Mouse (Mus musculus) neural tube, embryonic 15.5 days (tissue): ENCODE measurements at regions not wholly inside any gene's neighbourhood (a gene's known extent, or its start where the extent isn't known, plus 50 kb on each side); places are given as distances from the start of the nearest gene placed in this dataset.

Source experiments
- ATAC-seq: fragments of 200-750 bp; cut with Nextera tagmentation; 2 replicates; pipeline ENCODE4 v1.8.0; 2017; ENCODE audit warnings: mild to moderate bottlenecking, moderate TSS enrichment, moderate library complexity; ENCODE audit not compliant: low FRiP score
- H3K27ac ChIP-seq: fragments of 300-500 bp; sonication (generic); replicated peaks from 2 replicates; pipeline ENCODE4 v1.5.1; 2015; ENCODE audit warnings: mild to moderate bottlenecking, inconsistent platforms
- H3K27me3 ChIP-seq: fragments of 300-500 bp; sonication (generic); replicated peaks from 2 replicates; pipeline ENCODE4 v1.6.1; 2015; ENCODE audit warnings: inconsistent platforms
- H3K36me3 ChIP-seq: fragments of 300-500 bp; sonication (generic); 2 replicates; pipeline ENCODE4 v1.6.1; 2015; ENCODE audit warnings: inconsistent platforms
- H3K4me1 ChIP-seq: fragments of 300-500 bp; sonication (generic); 2 replicates; pipeline ENCODE4 v1.6.1; 2015; ENCODE audit warnings: inconsistent platforms
- H3K4me2 ChIP-seq: fragments of 300-500 bp; sonication (generic); 2 replicates; pipeline ENCODE4 v1.6.1; 2015; ENCODE audit warnings: inconsistent platforms, mild to moderate bottlenecking, moderate library complexity
- H3K4me3 ChIP-seq: fragments of 300-500 bp; sonication (generic); replicated peaks from 2 replicates; pipeline ENCODE4 v1.5.1; 2015; ENCODE audit warnings: mild to moderate bottlenecking, inconsistent platforms
- H3K9ac ChIP-seq: fragments of 300-500 bp; sonication (generic); replicated peaks from 2 replicates; pipeline ENCODE4 v1.6.1; 2015; ENCODE audit warnings: mild to moderate bottlenecking, inconsistent platforms
- H3K9me3 ChIP-seq: fragments of 300-500 bp; sonication (generic); replicated peaks from 2 replicates; pipeline ENCODE4 v1.6.1; 2016; ENCODE audit warnings: inconsistent platforms
- WGBS: fragments of 180-500 bp; shearing (Covaris S2); methylation state at CpG from one replicate; pipeline ENCODE4 v1.1.7; 2015; ENCODE audit warnings: mixed read lengths; 5-methylcytosine and 5-hydroxymethylcytosine counted together

- Histone ChIP-seq H3K9ac (no peak overlapping the region), H3K4me3 (no peak overlapping the region), H3K27ac (no peak overlapping the region), H3K4me2 (no peak overlapping the region), H3K27me3 (no peaks in the 10 kb centered on the region), H3K36me3 (no peaks in the 10 kb centered on the region), H3K4me1 (no peaks in the 10 kb centered on the region), H3K9me3 (no peaks in the 10 kb centered on the region)
- ATAC-seq: no peak
- WGBS: 90% methylated on average over 4 of the region's 4 CpGs
These were observed 102.3 kb upstream of the Mylip start for GRCm38 (mm10) chr13:45287217-45287616.

DNA sequence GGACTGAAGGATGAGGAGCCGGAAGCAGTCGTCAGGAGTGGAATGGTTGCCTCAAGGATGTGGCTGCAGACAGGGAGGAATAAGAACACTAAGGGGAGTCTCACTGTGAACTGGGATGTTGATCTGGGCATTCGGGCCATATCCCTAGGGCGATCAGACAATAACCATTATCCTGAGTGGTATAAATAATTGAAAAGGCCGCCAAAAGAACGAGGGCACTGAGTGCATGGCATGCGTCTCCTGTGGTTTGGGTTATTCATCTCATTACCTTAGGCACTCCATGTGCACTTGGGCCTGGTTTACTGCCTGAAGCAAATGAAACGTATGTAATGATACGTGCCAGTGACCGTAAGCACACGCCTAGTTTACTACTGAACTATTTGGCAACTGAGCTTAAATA, 99.6 kb upstream of the Mylip start:
- no peak overlapping the region for H3K9ac ChIP-seq
- no peak for ATAC-seq
- no peaks in the 10 kb centered on the region for H3K36me3 ChIP-seq
- no peaks in the 10 kb centered on the region for H3K9me3 ChIP-seq
- no peak overlapping the region for H3K27ac ChIP-seq
- 50% methylated on average over 11 of the region's 11 CpGs for WGBS
- no peak overlapping the region for H3K4me2 ChIP-seq
- H3K4me3 ChIP-seq: no peak overlapping the region
- H3K4me1 ChIP-seq: no peaks in the 10 kb centered on the region
- no peaks in the 10 kb centered on the region for H3K27me3 ChIP-seq

DNA sequence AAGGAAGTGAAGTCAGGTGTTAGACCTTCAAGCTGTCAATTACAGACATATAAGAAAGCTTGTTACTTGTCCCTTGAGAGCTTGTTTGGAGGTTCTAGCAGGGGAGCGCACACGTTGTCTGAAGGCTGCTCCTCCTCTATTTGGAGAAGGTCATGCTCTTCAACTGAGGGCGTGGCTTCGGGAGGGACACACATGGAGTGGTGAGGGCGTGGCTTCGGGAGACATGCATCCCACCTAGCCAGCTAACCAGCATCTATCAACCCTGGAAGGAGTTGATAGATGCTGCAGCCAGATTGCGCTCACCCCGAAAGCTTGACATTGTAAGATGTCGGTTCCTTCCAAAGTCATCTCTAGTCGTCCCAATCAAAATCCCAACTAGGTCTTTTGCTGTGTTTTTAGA, 94.9 kb upstream of the Mylip start:
- no peak for ATAC-seq
- no peaks in the 10 kb centered on the region for H3K36me3 ChIP-seq
- no peak overlapping the region for H3K27ac ChIP-seq
- WGBS: 90% methylated on average over 10 of the region's 10 CpGs
- H3K4me3 ChIP-seq: no peak overlapping the region
- H3K4me2 ChIP-seq: no peak overlapping the region
- H3K9me3 ChIP-seq: no peaks in the 10 kb centered on the region
- H3K27me3 ChIP-seq: no peaks in the 10 kb centered on the region
- H3K9ac ChIP-seq: no peak overlapping the region
- no peaks in the 10 kb centered on the region for H3K4me1 ChIP-seq

DNA sequence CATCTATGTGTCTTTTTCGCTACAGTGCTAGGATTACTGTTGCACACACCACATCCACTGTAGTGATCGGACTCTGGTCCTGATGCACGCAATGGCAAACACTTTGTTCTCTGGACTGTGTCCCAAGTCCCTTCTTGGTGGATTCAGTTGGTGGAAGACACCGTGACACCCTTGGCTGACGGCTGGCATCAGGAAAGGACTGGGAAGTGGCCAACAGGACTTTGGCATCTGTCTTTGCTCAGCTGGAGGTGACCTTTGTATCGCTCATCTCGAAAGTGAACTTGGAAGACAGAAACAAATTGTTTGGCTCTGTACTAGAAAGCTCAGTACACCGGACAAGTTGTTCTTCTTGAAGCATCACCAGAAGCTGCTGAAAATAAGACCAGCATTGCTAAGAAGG, 88.9 kb upstream of the Mylip start:
- no peaks in the 10 kb centered on the region for H3K27me3 ChIP-seq
- no peaks in the 10 kb centered on the region for H3K36me3 ChIP-seq
- H3K9ac ChIP-seq: no peak overlapping the region
- ATAC-seq: no peak
- no peak overlapping the region for H3K27ac ChIP-seq
- H3K4me1 ChIP-seq: no peaks in the 10 kb centered on the region
- 94% methylated on average over 8 of the region's 8 CpGs for WGBS
- H3K9me3 ChIP-seq: no peaks in the 10 kb centered on the region
- no peak overlapping the region for H3K4me2 ChIP-seq
- H3K4me3 ChIP-seq: no peak overlapping the region

DNA sequence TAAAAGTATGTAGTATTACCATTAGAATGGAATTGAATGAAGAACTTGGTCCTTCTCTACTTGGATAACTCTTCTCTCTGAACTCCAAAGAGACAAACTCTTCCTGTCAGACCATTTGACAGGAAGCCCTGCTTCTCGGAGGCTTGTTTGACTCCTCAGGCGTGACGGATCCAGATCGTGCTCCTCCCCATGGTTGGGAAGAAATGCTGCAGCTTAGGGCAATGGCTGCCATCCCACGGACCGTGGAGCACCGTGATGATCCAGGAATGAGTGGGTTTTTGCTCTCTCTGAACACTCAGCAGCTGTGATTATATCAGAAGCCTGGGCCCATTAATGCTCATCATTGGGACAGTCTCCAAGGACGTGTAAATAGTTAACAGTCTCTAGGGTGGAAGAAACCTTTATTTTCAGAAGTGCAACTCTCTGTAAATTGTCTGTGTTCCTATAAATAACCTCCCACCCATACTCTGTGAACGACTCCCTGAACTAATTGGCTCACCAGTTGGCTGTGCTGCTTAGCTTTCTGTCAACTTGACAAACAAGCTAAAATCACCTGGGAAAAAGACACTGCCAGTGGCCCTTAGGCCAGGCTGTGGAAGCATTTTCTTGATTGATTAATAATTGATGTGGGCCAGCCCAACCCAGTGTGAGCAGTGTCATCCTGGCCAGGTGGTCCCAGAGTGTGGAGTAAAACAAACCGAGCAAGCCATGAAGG, 88.2 kb upstream of the Mylip start:
- no peak for ATAC-seq

GRCm38 (mm10) chr13:45302796-45303195, 86.7 kb upstream of the Mylip start:
- Histone ChIP-seq H3K4me3 (no peak overlapping the region), H3K4me2 (no peak overlapping the region), H3K9ac (no peak overlapping the region), H3K27me3 (no peaks in the 10 kb centered on the region), H3K36me3 (no peaks in the 10 kb centered on the region), H3K27ac (no peak overlapping the region), H3K9me3 (no peaks in the 10 kb centered on the region), H3K4me1 (no peaks in the 10 kb centered on the region)
- WGBS: 57% methylated on average over 6 of the region's 6 CpGs
- no peak for ATAC-seq

More for the DNA sequence above, 88.2 kb upstream of the Mylip start:
- Histone ChIP-seq H3K9me3 (no peaks in the 10 kb centered on the region), H3K4me2 (no peak overlapping the region), H3K4me1 (no peaks in the 10 kb centered on the region), H3K4me3 (no peak overlapping the region), H3K27me3 (no peaks in the 10 kb centered on the region), H3K36me3 (no peaks in the 10 kb centered on the region), H3K27ac (no peak overlapping the region), H3K9ac (no peak overlapping the region)
- 76% methylated on average over 10 of the region's 10 CpGs for WGBS

GRCm38 (mm10) chr13:45306177-45306576, 83.4 kb upstream of the Mylip start:
- H3K9me3 ChIP-seq: no peaks in the 10 kb centered on the region
- no peaks in the 10 kb centered on the region for H3K4me1 ChIP-seq
- no peak for ATAC-seq
- no peak overlapping the region for H3K27ac ChIP-seq
- H3K4me2 ChIP-seq: no peak overlapping the region
- no peaks in the 10 kb centered on the region for H3K36me3 ChIP-seq
- no peak overlapping the region for H3K9ac ChIP-seq
- no peak overlapping the region for H3K4me3 ChIP-seq
- H3K27me3 ChIP-seq: no peaks in the 10 kb centered on the region
- 80% methylated on average over 5 of the region's 5 CpGs for WGBS

DNA sequence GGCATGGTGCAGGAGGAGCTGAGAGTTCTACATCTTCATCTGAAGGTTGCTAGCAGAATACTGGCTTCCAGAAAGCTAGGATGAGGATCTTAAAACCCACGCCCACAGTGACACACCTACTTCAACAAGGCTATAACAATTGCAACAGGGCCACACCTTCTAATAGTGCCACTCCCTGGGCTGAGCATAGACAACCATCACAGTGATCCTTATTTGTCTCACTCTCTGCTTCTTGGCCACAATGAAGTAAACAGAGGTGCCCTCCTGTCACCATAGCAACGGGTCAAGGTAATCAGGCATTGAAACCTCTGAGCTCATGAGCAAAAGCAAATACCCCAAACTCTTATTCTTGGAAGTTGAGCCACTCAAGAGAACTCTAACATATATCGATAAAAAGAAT, 82.3 kb upstream of the Mylip start:
- no peaks in the 10 kb centered on the region for H3K9me3 ChIP-seq
- no peak overlapping the region for H3K9ac ChIP-seq
- no peaks in the 10 kb centered on the region for H3K4me1 ChIP-seq
- WGBS: 93% methylated on average over 3 of the region's 3 CpGs
- no peak overlapping the region for H3K27ac ChIP-seq
- no peak overlapping the region for H3K4me2 ChIP-seq
- H3K4me3 ChIP-seq: no peak overlapping the region
- no peaks in the 10 kb centered on the region for H3K36me3 ChIP-seq
- no peak for ATAC-seq
- no peaks in the 10 kb centered on the region for H3K27me3 ChIP-seq

DNA sequence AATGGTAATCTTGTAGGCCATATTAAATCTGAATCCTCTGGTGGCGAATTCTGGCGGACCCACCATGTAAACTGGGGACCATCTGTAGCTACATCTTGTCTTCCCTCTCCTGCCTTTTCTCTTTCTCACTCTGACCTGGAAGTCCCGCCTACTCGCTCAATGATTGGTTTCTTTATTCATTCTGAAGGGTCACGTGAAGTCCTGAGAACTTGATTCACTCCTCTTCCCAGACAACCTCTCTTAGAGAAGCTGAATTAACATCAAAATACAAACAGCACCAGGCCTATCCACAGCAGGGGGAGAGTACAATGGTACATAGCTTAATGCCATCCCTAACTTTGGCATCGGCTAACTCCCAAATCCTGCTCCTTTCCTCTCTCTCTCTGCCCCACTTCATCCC, 69.9 kb upstream of the Mylip start:
- 77% methylated on average over 6 of the region's 6 CpGs for WGBS
- Histone ChIP-seq H3K4me3 (no peak overlapping the region), H3K9ac (no peak overlapping the region), H3K4me2 (no peak overlapping the region), H3K27me3 (no peaks in the 10 kb centered on the region), H3K36me3 (no peaks in the 10 kb centered on the region), H3K27ac (no peak overlapping the region), H3K9me3 (no peaks in the 10 kb centered on the region), H3K4me1 (no peaks in the 10 kb centered on the region)
- no peak for ATAC-seq

GRCm38 (mm10) chr13:45325736-45326293, 63.7 kb upstream of the Mylip start:
- Histone ChIP-seq H3K4me2 (no peak overlapping the region), H3K36me3 (no peaks in the 10 kb centered on the region), H3K9me3 (no peaks in the 10 kb centered on the region), H3K9ac (no peak overlapping the region), H3K27ac (no peak overlapping the region), H3K27me3 (no peaks in the 10 kb centered on the region), H3K4me1 (no peaks in the 10 kb centered on the region), H3K4me3 (no peak overlapping the region)
- WGBS: 66% methylated on average over 7 of the region's 7 CpGs
- ATAC-seq: no peak

DNA sequence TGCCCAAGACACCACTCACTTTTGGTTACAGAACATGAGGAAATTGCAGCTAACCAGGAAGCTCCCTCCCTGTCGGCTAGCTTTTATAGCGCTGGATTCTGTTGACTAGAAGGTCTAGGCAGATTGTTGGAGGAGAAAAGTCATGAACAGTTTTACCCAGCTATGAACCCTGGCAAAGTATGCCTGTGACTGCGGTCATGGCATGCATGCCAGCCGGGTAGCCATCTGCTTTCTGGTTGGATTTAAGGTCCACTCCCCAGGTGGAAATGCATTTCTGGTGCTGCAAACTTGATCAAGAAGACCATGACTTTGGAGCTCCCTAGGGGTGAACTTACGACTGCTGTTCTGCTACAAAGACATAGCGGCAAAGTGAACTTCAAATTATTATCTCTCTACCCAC, 62.8 kb upstream of the Mylip start:
- Histone ChIP-seq H3K4me3 (no peak overlapping the region), H3K9me3 (no peaks in the 10 kb centered on the region), H3K27me3 (no peaks in the 10 kb centered on the region), H3K9ac (no peak overlapping the region), H3K36me3 (no peaks in the 10 kb centered on the region), H3K27ac (no peak overlapping the region), H3K4me1 (no peaks in the 10 kb centered on the region), H3K4me2 (no peak overlapping the region)
- 92% methylated on average over 6 of the region's 6 CpGs for WGBS
- ATAC-seq: no peak

GRCm38 (mm10) chr13:45330561-45330960, 59.0 kb upstream of the Mylip start:
- 80% methylated on average over 8 of the region's 8 CpGs for whole genome bisulfite sequencing
- Histone ChIP-seq H3K9me3 (no peaks in the 10 kb centered on the region), H3K36me3 (no peaks in the 10 kb centered on the region), H3K4me2 (no peak overlapping the region), H3K4me3 (no peak overlapping the region), H3K27me3 (no peaks in the 10 kb centered on the region), H3K27ac (no peak overlapping the region), H3K9ac (no peak overlapping the region), H3K4me1 (no peaks in the 10 kb centered on the region)
- ATAC-seq: no peak
